Mouse (Mus musculus): ENCODE measurements around the gene Fam45a. TPM values are rescaled to one million over a fixed set of nuclear protein-coding genes. Genes with fewer than 3 reads are reported as not detected.

Gene Fam45a
- total RNA-seq (2014; rRNA removed) (23.8 and 23.9 TPM in 2 replicates), polyA plus RNA-seq (2012; rRNA removed) (6.4 and 6.5 TPM in 2 replicates)

DNA sequence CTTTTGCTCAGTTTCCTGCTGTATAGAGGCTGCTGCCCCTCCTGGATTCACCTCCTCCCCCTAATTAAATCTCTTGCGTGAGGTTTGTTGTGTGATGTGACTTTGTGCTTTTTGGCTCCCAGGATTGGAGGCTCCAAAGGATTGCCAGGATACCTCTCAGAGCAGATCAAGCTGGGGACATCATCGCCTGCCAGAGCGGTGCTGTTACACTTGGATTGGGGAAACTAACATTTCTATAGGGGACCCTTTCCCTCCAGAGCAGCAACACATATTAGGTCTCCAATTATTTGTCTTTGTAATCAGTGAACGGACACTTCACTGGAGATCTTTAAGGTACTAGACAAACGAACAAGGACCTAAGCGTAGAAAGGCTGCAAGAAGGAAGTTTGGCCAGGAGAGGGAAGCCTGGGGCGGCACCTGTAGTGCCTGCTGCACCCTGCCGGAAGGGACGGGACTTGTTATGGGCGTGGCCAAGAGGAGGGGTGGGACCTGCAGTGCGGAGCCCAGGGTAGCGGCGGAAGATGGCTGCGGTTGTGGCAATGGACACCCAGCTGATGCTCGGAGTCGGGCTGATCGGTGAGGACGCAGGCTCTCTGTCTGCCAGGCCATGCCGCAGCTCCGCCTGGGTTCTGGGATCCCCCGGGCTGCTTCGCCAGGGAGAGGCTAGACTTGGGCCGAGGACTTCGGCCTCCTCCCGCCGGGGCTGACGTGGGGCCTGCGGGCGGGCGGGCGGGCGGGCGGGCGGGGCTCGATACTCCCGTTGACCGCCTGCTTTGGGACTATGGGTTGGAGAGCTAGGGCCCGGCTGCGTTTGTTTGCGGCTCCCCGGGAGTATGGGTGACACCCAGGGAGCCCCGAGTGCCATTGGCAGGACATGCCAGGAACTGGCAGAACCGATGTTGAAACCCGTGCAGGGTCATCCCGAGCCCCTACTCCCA lies at the start of gene Fam45a:
Gene Fam45a (plus strand): TSS at position 488 of the 938 bp plus-strand sequence.
- peak; percentile 89 for TF ChIP-seq CTCF (IDR thresholded peaks at IDR 0.05; ENCODE audit: low read depth, low read length)
- TF ChIP-seq POLR2A (IDR thresholded peaks at IDR 0.05; ENCODE audit: extremely low read depth, insufficient read depth, low read length): peak; percentile 75
- DNase-seq (ENCODE audit: extremely low read depth, low read depth, low spot score): peak; percentile 86
- H3K79me2 ChIP-seq (ENCODE audit: control insufficient read depth, insufficient read depth, low read length): peaks cover 3% of the 10 kb centered on the region; the same call in 1 of the 2 replicates
- peak within 1 kb of the TSS; percentile 68 for H3K27ac ChIP-seq (replicated peaks; ENCODE audit: insufficient read depth, low read depth, low read length)
- H3K4me3 ChIP-seq (ENCODE audit: insufficient read depth, low read depth, low read length): peak within 1 kb of the TSS; percentile 92
- peak within 1 kb of the TSS; percentile 89 for H3K9ac ChIP-seq (ENCODE audit: low read depth, low read length)
- 4% methylated on average over 43 of the region's 45 CpGs for WGBS
- peaks cover 3% of the 10 kb centered on the region; the same call in 1 of the 2 replicates for H3K4me1 ChIP-seq (ENCODE audit: control insufficient read depth, insufficient read depth, low read length)
- H3K36me3 ChIP-seq (ENCODE audit: control insufficient read depth, insufficient read depth, low read length): peaks cover 12% of the 10 kb centered on the region
- no peaks in the 10 kb centered on the region for H3K27me3 ChIP-seq (ENCODE audit: control insufficient read depth, insufficient read depth, low read length)

- no peaks in the 10 kb centered on the region for H3K27me3 ChIP-seq (ENCODE audit: control insufficient read depth, insufficient read depth, low read length)
- 38% methylated on average over 6 of the region's 6 CpGs for WGBS
- DNase-seq (ENCODE audit: extremely low read depth, low read depth, low spot score): peak; percentile 64
- TF ChIP-seq POLR2A (IDR thresholded peaks at IDR 0.05; ENCODE audit: extremely low read depth, insufficient read depth, low read length) (no peak), CTCF (IDR thresholded peaks at IDR 0.05; ENCODE audit: low read depth, low read length) (no peak)
- H3K79me2 ChIP-seq (ENCODE audit: control insufficient read depth, insufficient read depth, low read length): no peaks in the 10 kb centered on the region; the same call in 1 of the 2 replicates
- H3K9ac ChIP-seq (ENCODE audit: low read depth, low read length): no peak overlapping the region
- H3K36me3 ChIP-seq (ENCODE audit: control insufficient read depth, insufficient read depth, low read length): peaks cover 77% of the 10 kb centered on the region
- H3K4me3 ChIP-seq (ENCODE audit: insufficient read depth, low read depth, low read length): no peak overlapping the region
- H3K4me1 ChIP-seq (ENCODE audit: control insufficient read depth, insufficient read depth, low read length): peaks cover 1% of the 10 kb centered on the region; the same call in 1 of the 2 replicates
- H3K27ac ChIP-seq (replicated peaks; ENCODE audit: insufficient read depth, low read depth, low read length): no peak overlapping the region
These were observed 38.0 kb upstream of the Fam45a start for GRCm38 (mm10) chr19:60773366-60773765.

DNA sequence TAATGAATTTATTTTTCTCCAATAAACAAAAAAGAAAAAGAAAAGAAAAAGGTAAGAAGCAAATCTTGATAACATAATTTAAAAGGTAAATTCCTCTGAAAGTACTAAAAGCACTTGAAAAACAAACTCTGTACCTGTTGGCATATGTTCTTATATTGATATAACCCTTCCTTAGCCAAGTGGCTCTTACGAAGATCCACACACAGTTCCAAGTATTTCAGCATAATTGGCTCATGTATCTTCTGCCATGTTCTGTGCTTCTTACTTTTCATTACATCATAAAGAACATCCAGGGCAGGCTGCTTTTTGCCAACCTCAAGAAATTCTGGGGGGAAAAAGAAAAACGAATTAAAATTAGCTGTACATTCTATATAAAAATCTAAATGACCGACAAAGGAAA lies 29.4 kb upstream of the Fam45a start:
- H3K4me3 ChIP-seq (ENCODE audit: insufficient read depth, low read depth, low read length): no peak overlapping the region
- peaks cover 38% of the 10 kb centered on the region for H3K36me3 ChIP-seq (ENCODE audit: control insufficient read depth, insufficient read depth, low read length)
- DNase-seq (ENCODE audit: extremely low read depth, low read depth, low spot score): peak; percentile 78
- WGBS: 52% methylated on average over 3 of the region's 3 CpGs
- H3K9ac ChIP-seq (ENCODE audit: low read depth, low read length): no peak overlapping the region
- H3K4me1 ChIP-seq (ENCODE audit: control insufficient read depth, insufficient read depth, low read length): peaks cover 18% of the 10 kb centered on the region
- no peak overlapping the region for H3K27ac ChIP-seq (replicated peaks; ENCODE audit: insufficient read depth, low read depth, low read length)
- H3K79me2 ChIP-seq (ENCODE audit: control insufficient read depth, insufficient read depth, low read length): peaks cover 10% of the 10 kb centered on the region; the same call in 1 of the 2 replicates
- no peaks in the 10 kb centered on the region for H3K27me3 ChIP-seq (ENCODE audit: control insufficient read depth, insufficient read depth, low read length)
- no peak for TF ChIP-seq CTCF (IDR thresholded peaks at IDR 0.05; ENCODE audit: low read depth, low read length)
- no peak for TF ChIP-seq POLR2A (IDR thresholded peaks at IDR 0.05; ENCODE audit: extremely low read depth, insufficient read depth, low read length)

GRCm38 (mm10) chr19:60784712-60785111 lies 26.7 kb upstream of the Fam45a start:
- peak; percentile 25 for DNase-seq (ENCODE audit: extremely low read depth, low read depth, low spot score)
- TF ChIP-seq CTCF (IDR thresholded peaks at IDR 0.05; ENCODE audit: low read depth, low read length): no peak
- TF ChIP-seq POLR2A (IDR thresholded peaks at IDR 0.05; ENCODE audit: extremely low read depth, insufficient read depth, low read length): no peak
- H3K9ac ChIP-seq (ENCODE audit: low read depth, low read length): no peak overlapping the region
- peaks cover 14% of the 10 kb centered on the region for H3K79me2 ChIP-seq (ENCODE audit: control insufficient read depth, insufficient read depth, low read length)
- H3K27me3 ChIP-seq (ENCODE audit: control insufficient read depth, insufficient read depth, low read length): no peaks in the 10 kb centered on the region
- WGBS: 19% methylated on average over 1 of the region's 1 CpGs
- no peak overlapping the region for H3K27ac ChIP-seq (replicated peaks; ENCODE audit: insufficient read depth, low read depth, low read length)
- peaks cover 21% of the 10 kb centered on the region for H3K4me1 ChIP-seq (ENCODE audit: control insufficient read depth, insufficient read depth, low read length)
- peaks cover 22% of the 10 kb centered on the region for H3K36me3 ChIP-seq (ENCODE audit: control insufficient read depth, insufficient read depth, low read length)
- no peak overlapping the region for H3K4me3 ChIP-seq (ENCODE audit: insufficient read depth, low read depth, low read length)

- WGBS: 5% methylated on average over 2 of the region's 2 CpGs
- TF ChIP-seq POLR2A (IDR thresholded peaks at IDR 0.05; ENCODE audit: extremely low read depth, insufficient read depth, low read length): no peak
- no peak for TF ChIP-seq CTCF (IDR thresholded peaks at IDR 0.05; ENCODE audit: low read depth, low read length)
- no peak overlapping the region for H3K9ac ChIP-seq (ENCODE audit: low read depth, low read length)
- no peak overlapping the region for H3K4me3 ChIP-seq (ENCODE audit: insufficient read depth, low read depth, low read length)
- H3K27me3 ChIP-seq (ENCODE audit: control insufficient read depth, insufficient read depth, low read length): no peaks in the 10 kb centered on the region
- H3K27ac ChIP-seq (replicated peaks; ENCODE audit: insufficient read depth, low read depth, low read length): no peak overlapping the region
- H3K36me3 ChIP-seq (ENCODE audit: control insufficient read depth, insufficient read depth, low read length): peaks cover 6% of the 10 kb centered on the region; the same call in 1 of the 2 replicates
- peaks cover 24% of the 10 kb centered on the region for H3K4me1 ChIP-seq (ENCODE audit: control insufficient read depth, insufficient read depth, low read length)
- peaks cover 19% of the 10 kb centered on the region for H3K79me2 ChIP-seq (ENCODE audit: control insufficient read depth, insufficient read depth, low read length)
- DNase-seq (ENCODE audit: extremely low read depth, low read depth, low spot score): peak; percentile 85
These were observed 23.8 kb upstream of the Fam45a start for GRCm38 (mm10) chr19:60787465-60788150.

Measured in liver, adult 2 months (tissue).